Mouse (Mus musculus): ENCODE data around the gene Prkce. TPM values are rescaled to one million over a fixed set of nuclear protein-coding genes. Genes with fewer than 3 reads are reported as not detected.

Gene Prkce
- polyA plus RNA-seq, 1 experiment from 2014 or later = 0.77 TPM

GRCm38 (mm10) chr17:86225488-86226186, 58.1 kb downstream of the Prkce start:
- no peaks in the 10 kb centered on the region for H3K27me3 ChIP-seq (ENCODE audit: control insufficient read depth, insufficient read depth, low read depth, low read length)
- H3K4me3 ChIP-seq (ENCODE audit: low read depth, low read length) = no peak overlapping the region
- H3K36me3 ChIP-seq (ENCODE audit: control insufficient read depth, insufficient read depth) = no peaks in the 10 kb centered on the region
- no peak overlapping the region for H3K9ac ChIP-seq (ENCODE audit: low read depth, low read length)
- no peak for ATAC-seq (ENCODE audit: low read depth)
- H3K4me1 ChIP-seq (ENCODE audit: control insufficient read depth, low read depth, low read length) = no peaks in the 10 kb centered on the region
- H3K4me2 ChIP-seq (ENCODE audit: low read depth, low read length) = no peak overlapping the region
- H3K9me3 ChIP-seq (replicated peaks; ENCODE audit: control insufficient read depth, low read length) = no peaks in the 10 kb centered on the region
- WGBS (ENCODE audit: insufficient replicate concordance) = 63% methylated on average over 10 of the region's 10 CpGs
- no peak overlapping the region for H3K27ac ChIP-seq (ENCODE audit: low read length)

- no peaks in the 10 kb centered on the region for H3K27me3 ChIP-seq (ENCODE audit: control insufficient read depth, insufficient read depth, low read depth, low read length)
- H3K9me3 ChIP-seq (replicated peaks; ENCODE audit: control insufficient read depth, low read length) = no peaks in the 10 kb centered on the region
- H3K4me3 ChIP-seq (ENCODE audit: low read depth, low read length) = no peak overlapping the region
- 57% methylated on average over 8 of the region's 8 CpGs for WGBS (ENCODE audit: insufficient replicate concordance)
- H3K36me3 ChIP-seq (ENCODE audit: control insufficient read depth, insufficient read depth) = no peaks in the 10 kb centered on the region
- no peak for ATAC-seq (ENCODE audit: low read depth)
- H3K27ac ChIP-seq (ENCODE audit: low read length) = no peak overlapping the region
- H3K4me1 ChIP-seq (ENCODE audit: control insufficient read depth, low read depth, low read length) = no peaks in the 10 kb centered on the region
- no peak overlapping the region for H3K4me2 ChIP-seq (ENCODE audit: low read depth, low read length)
- no peak overlapping the region for H3K9ac ChIP-seq (ENCODE audit: low read depth, low read length)
Measured at GRCm38 (mm10) chr17:86226198-86226597, 58.6 kb downstream of the Prkce start.

GRCm38 (mm10) chr17:86226635-86227034, 59.0 kb downstream of the Prkce start:
- H3K36me3 ChIP-seq (ENCODE audit: control insufficient read depth, insufficient read depth) = no peaks in the 10 kb centered on the region
- WGBS (ENCODE audit: insufficient replicate concordance) = 72% methylated on average over 7 of the region's 7 CpGs

GRCm38 (mm10) chr17:86227389-86227788, 59.8 kb downstream of the Prkce start:
- Histone ChIP-seq H3K4me2 (ENCODE audit: low read depth, low read length) (no peak overlapping the region), H3K4me1 (ENCODE audit: control insufficient read depth, low read depth, low read length) (no peaks in the 10 kb centered on the region), H3K9ac (ENCODE audit: low read depth, low read length) (no peak overlapping the region), H3K4me3 (ENCODE audit: low read depth, low read length) (no peak overlapping the region), H3K27ac (ENCODE audit: low read length) (no peak overlapping the region), H3K9me3 (replicated peaks; ENCODE audit: control insufficient read depth, low read length) (no peaks in the 10 kb centered on the region), H3K27me3 (ENCODE audit: control insufficient read depth, insufficient read depth, low read depth, low read length) (no peaks in the 10 kb centered on the region), H3K36me3 (ENCODE audit: control insufficient read depth, insufficient read depth) (no peaks in the 10 kb centered on the region)
- WGBS (ENCODE audit: insufficient replicate concordance) = 68% methylated on average over 3 of the region's 3 CpGs
- ATAC-seq (ENCODE audit: low read depth) = no peak

More at GRCm38 (mm10) chr17:86226635-86227034, 59.0 kb downstream of the Prkce start:
- H3K4me2 ChIP-seq (ENCODE audit: low read depth, low read length) = no peak overlapping the region
- H3K9ac ChIP-seq (ENCODE audit: low read depth, low read length) = no peak overlapping the region
- ATAC-seq (ENCODE audit: low read depth) = no peak
- no peaks in the 10 kb centered on the region for H3K27me3 ChIP-seq (ENCODE audit: control insufficient read depth, insufficient read depth, low read depth, low read length)
- H3K4me3 ChIP-seq (ENCODE audit: low read depth, low read length) = no peak overlapping the region
- H3K4me1 ChIP-seq (ENCODE audit: control insufficient read depth, low read depth, low read length) = no peaks in the 10 kb centered on the region
- H3K9me3 ChIP-seq (replicated peaks; ENCODE audit: control insufficient read depth, low read length) = no peaks in the 10 kb centered on the region
- no peak overlapping the region for H3K27ac ChIP-seq (ENCODE audit: low read length)

- H3K4me1 ChIP-seq (ENCODE audit: control insufficient read depth, low read depth, low read length) = no peaks in the 10 kb centered on the region
- H3K36me3 ChIP-seq (ENCODE audit: control insufficient read depth, insufficient read depth) = no peaks in the 10 kb centered on the region
- no peaks in the 10 kb centered on the region for H3K27me3 ChIP-seq (ENCODE audit: control insufficient read depth, insufficient read depth, low read depth, low read length)
- 0 out of 2 replicates have a peak, but pooled peaks have one; percentile 21 for ATAC-seq (ENCODE audit: low read depth)
- H3K9me3 ChIP-seq (replicated peaks; ENCODE audit: control insufficient read depth, low read length) = no peaks in the 10 kb centered on the region
- no peak overlapping the region for H3K27ac ChIP-seq (ENCODE audit: low read length)
- no peak overlapping the region for H3K4me3 ChIP-seq (ENCODE audit: low read depth, low read length)
- no peak overlapping the region for H3K9ac ChIP-seq (ENCODE audit: low read depth, low read length)
- H3K4me2 ChIP-seq (ENCODE audit: low read depth, low read length) = no peak overlapping the region
- WGBS (ENCODE audit: insufficient replicate concordance) = 70% methylated on average over 8 of the region's 8 CpGs
Measured at GRCm38 (mm10) chr17:86228850-86229249, 61.3 kb downstream of the Prkce start.

- Histone ChIP-seq H3K4me1 (ENCODE audit: control insufficient read depth, low read depth, low read length) (no peaks in the 10 kb centered on the region), H3K4me3 (ENCODE audit: low read depth, low read length) (no peak overlapping the region), H3K27ac (ENCODE audit: low read length) (no peak overlapping the region), H3K9ac (ENCODE audit: low read depth, low read length) (no peak overlapping the region), H3K9me3 (replicated peaks; ENCODE audit: control insufficient read depth, low read length) (no peaks in the 10 kb centered on the region), H3K4me2 (ENCODE audit: low read depth, low read length) (no peak overlapping the region), H3K27me3 (ENCODE audit: control insufficient read depth, insufficient read depth, low read depth, low read length) (no peaks in the 10 kb centered on the region), H3K36me3 (ENCODE audit: control insufficient read depth, insufficient read depth) (no peaks in the 10 kb centered on the region)
- 67% methylated on average over 16 of the region's 16 CpGs for WGBS (ENCODE audit: insufficient replicate concordance)
- ATAC-seq (ENCODE audit: low read depth) = no peak
Measured at GRCm38 (mm10) chr17:86230141-86230633, 62.6 kb downstream of the Prkce start.

GRCm38 (mm10) chr17:86231741-86232179, 64.2 kb downstream of the Prkce start:
- no peak overlapping the region for H3K4me2 ChIP-seq (ENCODE audit: low read depth, low read length)
- no peak for ATAC-seq (ENCODE audit: low read depth)

GRCm38 (mm10) chr17:86232248-86232647, 64.7 kb downstream of the Prkce start:
- H3K27me3 ChIP-seq (ENCODE audit: control insufficient read depth, insufficient read depth, low read depth, low read length) = no peaks in the 10 kb centered on the region
- no peak for ATAC-seq (ENCODE audit: low read depth)
- H3K36me3 ChIP-seq (ENCODE audit: control insufficient read depth, insufficient read depth) = no peaks in the 10 kb centered on the region
- H3K27ac ChIP-seq (ENCODE audit: low read length) = no peak overlapping the region
- no peaks in the 10 kb centered on the region for H3K4me1 ChIP-seq (ENCODE audit: control insufficient read depth, low read depth, low read length)
- no peak overlapping the region for H3K4me3 ChIP-seq (ENCODE audit: low read depth, low read length)
- no peak overlapping the region for H3K9ac ChIP-seq (ENCODE audit: low read depth, low read length)
- 59% methylated on average over 4 of the region's 4 CpGs for WGBS (ENCODE audit: insufficient replicate concordance)
- H3K9me3 ChIP-seq (replicated peaks; ENCODE audit: control insufficient read depth, low read length) = no peaks in the 10 kb centered on the region
- no peak overlapping the region for H3K4me2 ChIP-seq (ENCODE audit: low read depth, low read length)

More at GRCm38 (mm10) chr17:86231741-86232179, 64.2 kb downstream of the Prkce start:
- Histone ChIP-seq H3K27me3 (ENCODE audit: control insufficient read depth, insufficient read depth, low read depth, low read length) (no peaks in the 10 kb centered on the region), H3K36me3 (ENCODE audit: control insufficient read depth, insufficient read depth) (no peaks in the 10 kb centered on the region), H3K4me1 (ENCODE audit: control insufficient read depth, low read depth, low read length) (no peaks in the 10 kb centered on the region), H3K27ac (ENCODE audit: low read length) (no peak overlapping the region), H3K4me3 (ENCODE audit: low read depth, low read length) (no peak overlapping the region), H3K9ac (ENCODE audit: low read depth, low read length) (no peak overlapping the region), H3K9me3 (replicated peaks; ENCODE audit: control insufficient read depth, low read length) (no peaks in the 10 kb centered on the region)
- 65% methylated on average over 12 of the region's 12 CpGs for WGBS (ENCODE audit: insufficient replicate concordance)

GRCm38 (mm10) chr17:86234587-86235150, 67.1 kb downstream of the Prkce start:
- ATAC-seq (ENCODE audit: low read depth) = no peak
- H3K27ac ChIP-seq (ENCODE audit: low read length) = no peak overlapping the region

More at GRCm38 (mm10) chr17:86234587-86235150, 67.1 kb downstream of the Prkce start:
- no peak overlapping the region for H3K4me3 ChIP-seq (ENCODE audit: low read depth, low read length)
- no peak overlapping the region for H3K9ac ChIP-seq (ENCODE audit: low read depth, low read length)
- WGBS (ENCODE audit: insufficient replicate concordance) = 70% methylated on average over 9 of the region's 9 CpGs
- H3K9me3 ChIP-seq (replicated peaks; ENCODE audit: control insufficient read depth, low read length) = no peaks in the 10 kb centered on the region
- H3K4me2 ChIP-seq (ENCODE audit: low read depth, low read length) = no peak overlapping the region
- no peaks in the 10 kb centered on the region for H3K27me3 ChIP-seq (ENCODE audit: control insufficient read depth, insufficient read depth, low read depth, low read length)
- H3K36me3 ChIP-seq (ENCODE audit: control insufficient read depth, insufficient read depth) = no peaks in the 10 kb centered on the region
- H3K4me1 ChIP-seq (ENCODE audit: control insufficient read depth, low read depth, low read length) = no peaks in the 10 kb centered on the region
